Comparison of ENCODE assay signal across 18 mouse cellular contexts in genomic region chr16:24861374-24861773, GRCm38 (mm10).
"Had no signal": no experiment of that assay in that cellular context is flagged by ENCODE, and none has a peak within 500 bp of the region (broad histone marks: within the 10 kb centered on the region; RNA-seq: fewer than 3 reads in every experiment).

No protein-coding gene starts in this region.

- H3K27ac ChIP-seq: kidney, embryonic 15.5 days; limb, embryonic 15.5 days; liver, embryonic 13.5 days; macrophage; midbrain, embryonic 10.5 days; midbrain, embryonic 13.5 days; neural tube, embryonic 13.5 days had no signal

- DNase-seq: kidney, adult 8-10 months; kidney, postnatal 10 days; kidney, postnatal 36 days; layer of hippocampus, postnatal 36 days; left cerebral cortex, postnatal 4 days; liver, embryonic 13.5 days; lung, adult 2 months; retina, postnatal 1 day; thymus, adult 18-20 months; thymus, postnatal 36 days had no signal

- H3K4me1 ChIP-seq: kidney, embryonic 15.5 days; limb, embryonic 15.5 days; liver, embryonic 13.5 days; midbrain, embryonic 10.5 days; midbrain, embryonic 13.5 days; neural tube, embryonic 13.5 days had no signal

- H3K4me3 ChIP-seq: kidney, embryonic 15.5 days; limb, embryonic 15.5 days; liver, embryonic 13.5 days; midbrain, embryonic 10.5 days; midbrain, embryonic 13.5 days; myocyte; neural tube, embryonic 13.5 days had no signal

- H3K27me3 ChIP-seq: kidney, embryonic 15.5 days; limb, embryonic 15.5 days; liver, embryonic 13.5 days; midbrain, embryonic 13.5 days; neural tube, embryonic 13.5 days had no signal

- H3K36me3 ChIP-seq: kidney, embryonic 15.5 days; limb, embryonic 15.5 days; liver, embryonic 13.5 days; midbrain, embryonic 10.5 days; midbrain, embryonic 13.5 days; neural tube, embryonic 13.5 days had no signal

- ATAC-seq: midbrain, embryonic 13.5 days; midbrain, embryonic 16.5 days had no signal

- H3K9me3 ChIP-seq: kidney, embryonic 15.5 days; limb, embryonic 15.5 days; liver, embryonic 13.5 days; midbrain, embryonic 10.5 days; midbrain, embryonic 13.5 days; neural tube, embryonic 13.5 days had no signal

- H3K4me2 ChIP-seq: kidney, embryonic 15.5 days; limb, embryonic 15.5 days; liver, embryonic 13.5 days; midbrain, embryonic 13.5 days; neural tube, embryonic 13.5 days had no signal

- H3K9ac ChIP-seq: kidney, embryonic 15.5 days; limb, embryonic 15.5 days; liver, embryonic 13.5 days; midbrain, embryonic 13.5 days; neural tube, embryonic 13.5 days had no signal
